Mouse (Mus musculus) cerebellum, postnatal 25 days (tissue): ENCODE results near the gene Olfr304.
"Not testable (repeated sequence)": the region's sequence is repeated elsewhere in the genome, so short reads cannot be mapped to it uniquely, and the experiment has no call there.

Experiments used
- DNase-seq, 2 experiments: peaks; one replicate each; pipeline ENCODE4 v3.0.0; 2021; ENCODE audit warnings: mixed read lengths in 2 of 2

Olfr304 gene

DNA sequence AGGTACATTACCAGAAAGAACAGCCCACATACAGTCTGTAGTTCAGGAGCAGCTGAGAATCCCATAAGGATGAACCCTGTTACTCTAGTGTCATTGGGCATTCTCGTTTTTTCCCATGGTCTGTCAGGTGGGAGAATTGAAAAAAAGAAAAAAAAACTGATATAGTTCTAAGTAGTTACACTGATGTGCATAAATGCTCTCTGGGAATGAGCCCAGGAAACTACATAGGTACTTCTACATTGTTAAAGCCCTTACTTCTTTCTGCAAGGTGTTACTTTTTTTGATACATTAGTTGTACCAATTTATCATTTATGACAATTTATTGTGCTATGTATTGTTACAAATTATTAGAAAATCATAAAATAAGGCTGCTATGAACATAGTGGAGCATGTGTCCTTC is at the start of gene Olfr304:
Gene Olfr304 (minus strand): TSS at position 101 of the 400 bp plus-strand sequence.
- no peak for DNase-seq

GRCm38 (mm10) chr7:86403546-86403945 is 17.1 kb upstream of the Olfr304 start, which contains the start of gene Olfr301:
TSS of gene Olfr301 (plus strand) at chr7:86403846.
- no peak for DNase-seq

- no peak for DNase-seq
Observed at GRCm38 (mm10) chr7:86397689-86398088, 11.2 kb upstream of the Olfr304 start, which contains the start of gene Olfr303. TSS of gene Olfr303 (minus strand) at chr7:86397789.

GRCm38 (mm10) chr7:86385769-86386168 is 689 bp downstream of the Olfr304 start:
- no peak for DNase-seq

DNA sequence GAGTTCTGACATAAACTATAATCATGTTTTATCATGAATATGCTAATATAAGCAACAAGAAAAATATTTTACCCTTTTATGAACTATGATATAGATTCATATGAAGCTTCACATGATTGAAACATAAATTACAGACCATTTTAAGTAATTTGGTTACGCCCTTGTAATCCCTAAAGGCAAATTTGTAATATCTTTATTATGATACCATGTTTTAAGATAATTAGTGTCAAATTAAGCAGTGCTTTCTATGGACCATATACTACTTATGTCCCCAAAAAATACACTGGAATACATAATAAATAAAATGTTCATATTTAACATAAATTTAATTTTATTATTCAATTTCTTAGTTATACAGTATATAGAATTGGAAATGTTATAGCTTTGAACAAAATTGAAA is 19.6 kb downstream of the Olfr304 start, which contains the start of gene Olfr305:
Gene Olfr305 (minus strand): TSS at position 101 of the 400 bp plus-strand sequence.
- DNase-seq, result no peak

GRCm38 (mm10) chr7:86346296-86346695 is 40.2 kb downstream of the Olfr304 start:
- DNase-seq, result not testable (repeated sequence)

GRCm38 (mm10) chr7:86344253-86344652 is 42.2 kb downstream of the Olfr304 start:
- no peak for DNase-seq

DNA sequence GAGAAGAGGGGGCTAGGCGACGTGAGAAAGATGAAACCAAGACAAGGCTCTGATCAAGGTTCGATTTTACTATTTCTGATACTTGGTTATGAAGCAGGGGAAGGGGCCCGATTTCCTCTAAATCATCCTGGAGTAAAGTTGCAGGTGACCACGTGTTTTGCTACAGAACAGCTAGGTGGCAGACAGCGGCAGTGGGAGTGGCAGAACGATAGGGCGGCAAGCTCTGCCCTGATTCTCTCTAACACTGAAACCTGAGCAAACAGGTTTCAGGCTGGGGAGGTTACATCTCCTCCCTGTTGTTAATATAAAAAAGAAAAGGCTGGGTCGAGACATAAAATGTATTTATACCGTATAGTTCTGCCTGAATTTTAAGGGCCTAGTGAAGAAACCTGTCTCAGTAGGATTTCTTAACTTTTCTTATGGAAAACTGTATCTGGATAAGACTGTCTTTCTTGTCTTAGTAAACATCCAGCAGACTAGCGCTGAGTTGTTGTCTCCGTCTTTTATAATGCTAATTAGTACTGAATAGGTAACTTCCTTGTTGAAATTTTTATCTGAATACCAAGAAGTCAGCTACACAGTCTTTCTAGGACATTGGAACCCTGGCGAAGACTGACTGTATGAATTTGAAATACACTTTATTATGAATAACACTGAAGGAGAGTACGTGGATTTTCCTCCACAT is 43.4 kb downstream of the Olfr304 start:
- DNase-seq, result no peak

- no peak for DNase-seq
Observed at GRCm38 (mm10) chr7:86337486-86337885, 49.0 kb downstream of the Olfr304 start, which contains the start of gene Olfr307. TSS of gene Olfr307 (minus strand) at chr7:86337586.
